Mouse (Mus musculus): ENCODE data around the gene Usp5. TPM values are rescaled to one million over a fixed set of nuclear protein-coding genes. Genes with fewer than 3 reads are reported as not detected.
A peak's percentile ranks its signal among the peaks of the same experiment; 100 is the strongest.

Gene Usp5
- total RNA-seq, 2 experiments from 2014 or later: 66.2 to 66.4 TPM

DNA sequence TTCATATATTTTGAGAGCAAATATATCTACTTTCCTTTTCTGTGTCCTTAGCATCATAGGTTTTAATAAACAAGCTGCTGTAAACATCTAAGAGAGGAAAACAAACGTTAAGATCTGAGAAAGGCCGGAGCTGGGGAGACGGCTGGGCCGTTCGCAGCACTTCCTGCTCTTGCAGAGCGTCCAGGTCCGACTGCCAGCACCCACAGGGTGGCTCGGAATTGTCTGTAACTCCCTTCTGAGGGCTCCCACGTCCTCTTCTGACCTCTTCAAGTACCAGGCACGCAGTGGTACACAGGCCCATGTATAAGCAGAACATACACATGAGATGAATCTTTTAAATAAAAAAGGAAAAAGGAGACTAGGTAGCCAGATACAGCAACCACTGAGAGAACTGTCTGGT, 41.6 kb downstream of the Usp5 start:
- DNase-seq: no peak

- no peak for DNase-seq
Observed at GRCm38 (mm10) chr6:124786756-124787420, 42.4 kb downstream of the Usp5 start.

DNA sequence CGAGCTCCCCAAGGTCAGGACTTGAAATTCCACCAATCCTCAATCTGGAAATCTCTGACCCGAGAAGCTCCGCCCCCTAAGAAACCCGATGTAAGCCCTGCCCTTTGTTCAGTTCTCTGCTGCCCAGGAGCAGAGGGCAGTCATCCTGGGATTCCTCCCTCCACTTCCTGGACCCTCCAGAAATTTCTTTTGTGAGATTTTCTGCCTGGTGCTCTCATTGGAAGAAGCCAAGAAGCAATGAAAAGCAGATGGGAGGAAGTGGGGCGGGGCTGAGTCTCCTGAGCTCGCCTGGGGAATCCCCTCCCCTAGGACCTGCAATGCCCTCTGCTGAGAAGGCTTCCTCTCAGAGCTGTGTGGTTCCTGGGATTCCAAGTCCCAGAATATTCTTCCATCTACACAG, 46.8 kb downstream of the Usp5 start:
- peak; percentile 18 for DNase-seq

DNA sequence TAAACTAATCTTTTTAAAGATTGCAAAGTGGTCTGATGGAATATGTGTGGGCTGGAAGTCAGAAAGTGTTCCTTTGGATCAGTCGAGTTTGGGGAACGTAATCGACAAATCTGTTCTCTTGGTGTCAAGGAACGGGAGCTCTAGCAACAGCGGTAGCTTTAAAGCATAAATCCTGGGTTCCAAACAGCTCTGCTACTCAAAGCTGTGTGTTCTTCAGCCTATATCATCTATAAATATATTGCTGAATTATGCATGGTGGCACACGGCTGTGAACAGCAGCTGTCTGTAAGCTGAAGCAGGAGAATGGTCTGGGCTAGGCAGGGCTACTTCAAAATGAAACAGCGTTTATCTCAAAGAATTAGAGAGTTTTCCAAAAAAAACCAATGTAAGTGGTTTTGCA, 48.4 kb downstream of the Usp5 start:
- DNase-seq: no peak

DNA sequence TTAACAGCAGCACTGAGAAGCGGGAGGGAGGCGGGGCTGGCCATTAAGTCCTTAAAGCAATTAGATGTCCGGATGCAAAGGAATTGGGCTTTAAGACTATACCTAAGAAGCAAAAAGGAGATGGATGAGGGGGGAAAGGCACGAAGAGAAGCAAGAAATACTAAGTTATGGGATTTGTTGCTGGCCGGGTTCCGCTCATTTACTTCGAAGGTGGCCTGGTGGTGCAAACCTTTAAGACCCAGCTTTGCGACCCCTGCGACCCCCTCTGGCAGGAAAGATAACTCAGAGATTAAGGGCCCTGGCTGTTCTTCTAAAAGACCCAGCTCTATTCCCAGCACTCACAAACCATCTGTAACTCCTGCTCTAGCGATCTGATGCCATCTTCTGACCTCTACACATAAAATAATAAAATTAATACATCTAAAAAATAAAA, 49.3 kb downstream of the Usp5 start:
- DNase-seq: no peak

DNA sequence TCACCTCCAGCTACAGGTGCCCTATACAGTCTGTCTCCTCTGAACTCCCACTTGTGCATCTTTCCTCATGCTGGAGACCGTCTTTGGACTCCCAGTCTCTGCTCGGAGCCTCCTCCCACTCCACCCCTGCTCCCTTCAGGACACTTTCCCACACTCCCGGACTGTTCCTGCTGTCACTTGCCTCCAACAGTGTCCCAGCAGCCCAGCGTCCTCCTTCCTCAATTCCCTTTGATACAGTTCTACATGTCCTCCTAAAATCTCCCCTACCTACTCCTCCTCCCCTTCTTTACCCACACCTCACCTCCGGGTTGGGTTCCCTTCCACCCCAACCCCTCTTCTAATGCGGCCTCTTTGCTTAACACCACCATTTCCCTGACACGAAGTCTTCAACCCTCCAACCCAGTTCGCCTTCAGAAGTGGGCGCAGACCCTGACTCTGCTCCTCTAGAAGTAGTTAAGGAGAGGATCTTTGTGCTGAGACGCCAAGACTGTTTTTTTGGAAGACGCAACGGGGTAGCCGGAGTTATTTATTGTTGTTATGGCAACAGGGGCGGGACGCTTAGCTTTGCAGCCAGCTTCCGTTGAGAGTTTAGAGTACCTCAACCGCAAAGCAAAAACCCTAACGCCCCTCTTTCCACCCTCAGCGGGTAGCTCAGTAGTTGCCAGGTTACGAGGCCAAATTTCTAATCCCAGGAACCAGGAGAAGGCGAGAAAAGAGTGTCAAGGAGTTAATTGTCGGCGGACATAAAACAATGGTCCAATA, 49.9 kb downstream of the Usp5 start, which contains the start of gene Lrrc23:
Gene Lrrc23 (minus strand): TSS at position 506 of the 762 bp plus-strand sequence.
- peak; percentile 11 for DNase-seq

- no peak for DNase-seq
Observed at GRCm38 (mm10) chr6:124770511-124770910, 58.8 kb downstream of the Usp5 start.

GRCm38 (mm10) chr6:124770013-124770412, 59.3 kb downstream of the Usp5 start:
- DNase-seq: no peak

- DNase-seq: peak; percentile 57
Observed at GRCm38 (mm10) chr6:124769101-124769765, 60.1 kb downstream of the Usp5 start, which contains the start of gene Eno2. Gene Eno2, minus strand, starts transcription at chr6:124769673.

DNA sequence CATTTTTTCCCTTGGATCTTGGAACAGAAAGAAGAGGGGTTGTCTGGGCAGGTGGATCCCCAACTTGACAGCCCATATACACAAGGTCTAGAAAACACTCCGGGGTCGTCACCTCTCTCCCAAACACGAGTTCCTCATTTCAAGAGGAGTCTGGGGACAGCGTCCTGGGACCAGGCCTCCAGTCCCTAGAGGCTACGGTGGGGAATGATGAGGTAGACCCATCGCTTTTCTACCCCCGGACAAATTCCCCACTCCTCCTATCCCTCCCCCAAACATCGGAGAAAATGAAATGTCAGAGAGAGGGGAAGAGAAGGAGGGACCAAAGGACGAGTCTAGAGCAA, 60.6 kb downstream of the Usp5 start:
- DNase-seq: no peak

DNA sequence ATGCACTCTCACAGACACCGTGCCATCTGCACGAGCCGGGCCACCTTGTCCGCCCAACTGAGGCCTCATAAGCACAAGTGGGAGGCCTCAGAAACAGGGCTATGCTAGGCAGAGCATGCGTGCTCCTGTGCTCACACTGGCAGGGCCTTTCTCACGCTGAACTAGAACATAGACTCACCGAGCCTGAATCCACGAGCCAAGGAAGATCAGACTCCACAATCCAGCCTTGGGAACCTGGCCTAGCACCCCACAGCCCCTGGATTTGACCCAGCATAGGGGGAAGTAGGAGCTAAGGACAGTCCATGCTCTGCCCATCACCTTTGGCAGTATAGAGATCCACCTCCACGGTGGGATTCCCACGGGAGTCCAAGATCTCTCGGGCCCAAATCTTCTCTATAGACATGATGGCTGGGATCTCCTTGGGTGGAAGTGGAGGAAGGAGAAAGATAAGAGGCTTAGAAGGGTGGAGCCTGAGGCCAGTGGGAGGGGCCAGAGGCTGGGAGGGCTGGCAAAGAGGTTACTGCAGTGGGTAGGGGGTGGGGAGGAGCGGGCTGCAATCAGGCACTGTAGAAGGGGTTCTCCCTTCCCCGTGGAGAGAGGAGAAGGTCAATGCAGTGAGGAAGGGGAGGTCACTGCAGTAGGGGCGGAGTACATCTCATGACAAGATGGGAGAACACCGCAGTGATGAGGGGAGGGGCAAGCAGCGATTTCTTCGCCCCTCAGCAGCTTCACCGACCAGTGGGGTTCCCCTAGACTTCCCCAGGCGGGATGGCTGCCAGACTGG, 61.2 kb downstream of the Usp5 start:
- peak; percentile 14 for DNase-seq

- no peak for DNase-seq
Observed at GRCm38 (mm10) chr6:124767536-124767919, 61.8 kb downstream of the Usp5 start.

DNA sequence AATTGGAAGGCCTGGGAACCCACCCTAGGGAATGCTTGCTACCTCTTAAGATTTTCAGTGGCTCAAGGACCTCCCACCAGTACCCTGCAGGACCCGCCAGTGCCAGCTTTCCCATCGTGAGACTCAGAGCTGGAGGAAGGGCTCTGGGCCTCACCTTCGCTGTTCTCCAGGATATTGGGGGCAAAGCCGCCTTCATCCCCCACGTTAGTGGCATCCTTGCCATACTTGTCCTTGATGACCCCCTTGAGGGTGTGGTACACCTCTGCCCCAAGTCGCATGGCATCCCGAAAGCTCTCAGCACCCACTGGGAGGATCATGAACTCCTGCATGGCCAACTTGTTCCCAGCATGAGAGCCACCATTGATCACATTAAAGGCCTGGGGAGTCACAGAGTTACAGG, 63.3 kb downstream of the Usp5 start:
- DNase-seq: no peak

Other genes with a start within 250 kb of the Usp5 start
- 1 to 10 TPM in 1 of 2 experiments, under 1 TPM in 1; 0.68 to 1.1 TPM for gene C1s2, start 193.4 kb downstream of the Usp5 start, total RNA-seq (2021)
- gene Lpcat3, start 166.5 kb downstream of the Usp5 start, total RNA-seq (2021): 10 to 100 TPM; 28.2 to 41.3 TPM
- gene Emg1, start 117.3 kb downstream of the Usp5 start, total RNA-seq (2021): 10 to 100 TPM; 61.0 to 62.5 TPM
- 100 to 1,000 TPM; 205 to 206 TPM for gene Phb2, start 117.1 kb downstream of the Usp5 start, total RNA-seq (2021)
- 1 to 10 TPM; 1.8 to 3.8 TPM for gene Ptpn6, start 90.8 kb downstream of the Usp5 start, total RNA-seq (2021)
- gene Grcc10, start 88.1 kb downstream of the Usp5 start, total RNA-seq (2021): 100 to 1,000 TPM; 213 to 226 TPM
- gene Gm45234, start 73.5 kb downstream of the Usp5 start, total RNA-seq (2021): not detected
- 10 to 100 TPM; 37.6 to 46.7 TPM for gene Atn1, start 73.0 kb downstream of the Usp5 start, total RNA-seq (2021)
- gene Eno2, start 59.8 kb downstream of the Usp5 start, total RNA-seq (2021): 1 to 10 TPM; 2.9 to 6.5 TPM
- not detected for gene Lrrc23, start 49.8 kb downstream of the Usp5 start, total RNA-seq (2021)
- 1 to 10 TPM; 3.5 to 6.5 TPM for gene Spsb2, start 20.8 kb downstream of the Usp5 start, total RNA-seq (2021)
- gene Tpi1, start 15.2 kb downstream of the Usp5 start, total RNA-seq (2021): 1,000 to 10,000 TPM; 2,520 to 2,805 TPM
- 10 to 100 TPM; 13.5 to 14.3 TPM for gene Cdca3, start 63 bp upstream of the Usp5 start, total RNA-seq (2021)
- 1 to 10 TPM; 8.4 to 9.4 TPM for gene Gnb3, start 10.8 kb upstream of the Usp5 start, total RNA-seq (2021)
- 10 to 100 TPM; 33.3 to 41.5 TPM for gene P3h3, start 28.3 kb upstream of the Usp5 start, total RNA-seq (2021)
- gene Gpr162, start 34.5 kb upstream of the Usp5 start, total RNA-seq (2021): 1 to 10 TPM in 1 of 2 experiments, under 1 TPM in 1; 0.38 to 1.1 TPM
- 1 to 10 TPM in 1 of 2 experiments, under 1 TPM in 1; 0.61 to 2.1 TPM for gene Cd4, start 58.7 kb upstream of the Usp5 start, total RNA-seq (2021)
- under 1 TPM; 0.56 to 0.68 TPM for gene Lag3, start 82.2 kb upstream of the Usp5 start, total RNA-seq (2021)
- gene Ptms, start 90.6 kb upstream of the Usp5 start, total RNA-seq (2021): 100 to 1,000 TPM; 273 to 298 TPM
- 100 to 1,000 TPM; 252 to 255 TPM for gene Mlf2, start 101.9 kb upstream of the Usp5 start, total RNA-seq (2021)
- 100 to 1,000 TPM in 1 of 2 experiments, 10 to 100 TPM in 1; 99.9 to 105 TPM for gene Cops7a, start 136.1 kb upstream of the Usp5 start, total RNA-seq (2021)
- gene Pianp, start 167.2 kb upstream of the Usp5 start, total RNA-seq (2021): under 1 TPM; 0.61 TPM
- gene Zfp384, start 179.7 kb upstream of the Usp5 start, total RNA-seq (2021): 10 to 100 TPM; 21.9 to 27.4 TPM
- gene Ing4, start 210.3 kb upstream of the Usp5 start, total RNA-seq (2021): 10 to 100 TPM; 33.4 to 42.7 TPM
- gene Acrbp, start 220.2 kb upstream of the Usp5 start, total RNA-seq (2021): 1 to 10 TPM; 2.7 to 4.7 TPM
- gene Lpar5, start 238.4 kb upstream of the Usp5 start, total RNA-seq (2021): under 1 TPM; 0.16 to 0.41 TPM